Mouse (Mus musculus) liver, embryonic 14.5 days (tissue): ENCODE results near the gene Dnajc30.

ENCODE experiments used
- CTCF ChIP-seq: IDR thresholded peaks from 2 replicates; pipeline ENCODE4 v1.5.1; 2016; ENCODE audit warnings: antibody characterized with exemption, low read depth, control low read depth
- EP300 ChIP-seq: IDR thresholded peaks from 2 replicates; pipeline ENCODE4 v1.6.1; 2016; ENCODE audit warnings: antibody characterized with exemption, low read depth

GRCm38 (mm10) chr5:135037946-135038345 lies 26.1 kb upstream of the Dnajc30 start:
- TF ChIP-seq CTCF (no peak), EP300 (no peak)
